12 mouse cellular contexts compared by ENCODE assay signal in genomic region chr8:123564221-123564620, GRCm38 (mm10). TPM values are rescaled to one million over a fixed set of nuclear protein-coding genes. Genes with fewer than 3 reads are reported as not detected.
"Had no signal": no experiment of that assay in that cellular context is flagged by ENCODE, and none has a peak within 500 bp of the region (broad histone marks: within the 10 kb centered on the region; RNA-seq: fewer than 3 reads in every experiment).

No protein-coding gene starts in this region.

RNA-seq across cellular contexts. Expression of gene Dbndd1, which starts 49.0 kb away (rescaled TPM):
- total RNA-seq: common myeloid progenitor, adult 5-6 weeks; gastrocnemius, adult 18-20 months; gastrocnemius, adult 2 months; gastrocnemius, adult 8-10 months; gastrocnemius, postnatal 14 days; gastrocnemius, postnatal 25 days; gastrocnemius, postnatal 36 days; granulocyte monocyte progenitor cell, adult 5-6 weeks; heart, adult 18-20 months; heart, adult 2 months; heart, adult 8-10 months had no signal
- polyA plus RNA-seq: erythroblast, embryonic 14.5 days had no signal
